Mouse (Mus musculus) right cerebral cortex, postnatal 14 days (tissue): ENCODE results near the gene Psmd1.
A peak's percentile ranks its signal among the peaks of the same experiment; 100 is the strongest.
"Not testable (repeated sequence)": the region's sequence is repeated elsewhere in the genome, so short reads cannot be mapped to it uniquely, and the experiment has no call there.

ENCODE experiments used
- DNase-seq: peaks from one replicate; pipeline ENCODE4 v3.0.0; 2022

Gene Psmd1

DNA sequence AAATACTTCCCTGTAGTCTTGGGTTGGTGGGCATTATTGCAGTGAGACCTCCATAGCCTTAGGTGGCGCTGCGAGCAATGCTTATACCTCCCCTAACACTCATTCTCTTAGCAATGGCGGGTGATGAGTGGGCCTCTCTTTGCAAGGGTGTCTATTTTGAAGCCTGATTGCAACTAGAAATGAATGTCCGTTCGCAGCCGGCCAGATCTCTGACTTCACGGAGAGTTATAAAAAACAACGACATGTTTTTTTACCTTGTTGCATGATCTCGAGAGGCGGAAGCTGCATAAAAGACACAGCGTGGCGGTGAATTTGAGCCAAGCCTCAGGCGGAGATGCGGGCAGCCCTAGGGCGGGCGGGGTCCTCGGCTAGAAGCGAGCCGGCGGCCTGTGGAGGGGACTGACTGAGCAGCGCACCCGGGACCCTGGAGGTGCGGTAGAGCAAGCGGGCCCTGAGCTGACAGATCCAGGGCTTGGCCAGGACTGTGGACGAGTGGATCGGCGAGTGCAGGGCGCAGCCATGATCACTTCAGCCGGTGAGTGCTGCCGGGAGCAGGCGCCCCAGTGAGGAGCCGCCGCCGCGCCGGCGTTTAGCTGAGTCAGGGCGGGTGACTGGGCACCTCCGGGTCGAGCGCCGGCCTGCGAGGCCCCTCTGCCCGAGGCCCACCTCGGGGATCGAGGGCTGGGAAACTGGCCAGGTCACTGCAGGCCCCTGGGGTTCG is at the start of gene Psmd1:
Psmd1 (plus strand) TSS at position 117 of the 721 bp plus-strand sequence.
- DNase-seq = peak; percentile 83

DNA sequence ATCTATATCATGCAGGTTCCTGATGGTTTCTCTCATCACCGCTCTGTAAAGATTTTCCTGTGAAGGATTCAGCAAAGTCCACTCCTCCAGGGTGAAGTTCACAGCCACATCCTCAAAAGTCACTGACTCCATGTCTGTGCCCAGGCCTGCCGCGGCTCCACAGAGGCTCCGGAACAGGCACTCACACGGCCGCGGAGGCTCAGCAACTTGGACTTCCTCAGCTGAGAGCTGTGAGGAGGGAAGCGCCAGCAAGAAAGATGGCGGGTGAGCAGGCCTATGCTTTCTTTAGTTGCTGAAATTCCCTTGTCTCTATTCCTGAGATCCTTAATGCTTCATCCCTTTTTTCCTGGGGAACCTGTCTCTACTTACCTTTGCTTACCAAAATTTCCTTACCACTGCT is 48.4 kb upstream of the Psmd1 start:
- not testable (repeated sequence) for DNase-seq

- no peak for DNase-seq
Measured at GRCm38 (mm10) chr1:86016516-86016915, 47.7 kb upstream of the Psmd1 start, which contains the start of gene Spata3. Spata3 (plus strand) TSS chr1:86016816.

DNA sequence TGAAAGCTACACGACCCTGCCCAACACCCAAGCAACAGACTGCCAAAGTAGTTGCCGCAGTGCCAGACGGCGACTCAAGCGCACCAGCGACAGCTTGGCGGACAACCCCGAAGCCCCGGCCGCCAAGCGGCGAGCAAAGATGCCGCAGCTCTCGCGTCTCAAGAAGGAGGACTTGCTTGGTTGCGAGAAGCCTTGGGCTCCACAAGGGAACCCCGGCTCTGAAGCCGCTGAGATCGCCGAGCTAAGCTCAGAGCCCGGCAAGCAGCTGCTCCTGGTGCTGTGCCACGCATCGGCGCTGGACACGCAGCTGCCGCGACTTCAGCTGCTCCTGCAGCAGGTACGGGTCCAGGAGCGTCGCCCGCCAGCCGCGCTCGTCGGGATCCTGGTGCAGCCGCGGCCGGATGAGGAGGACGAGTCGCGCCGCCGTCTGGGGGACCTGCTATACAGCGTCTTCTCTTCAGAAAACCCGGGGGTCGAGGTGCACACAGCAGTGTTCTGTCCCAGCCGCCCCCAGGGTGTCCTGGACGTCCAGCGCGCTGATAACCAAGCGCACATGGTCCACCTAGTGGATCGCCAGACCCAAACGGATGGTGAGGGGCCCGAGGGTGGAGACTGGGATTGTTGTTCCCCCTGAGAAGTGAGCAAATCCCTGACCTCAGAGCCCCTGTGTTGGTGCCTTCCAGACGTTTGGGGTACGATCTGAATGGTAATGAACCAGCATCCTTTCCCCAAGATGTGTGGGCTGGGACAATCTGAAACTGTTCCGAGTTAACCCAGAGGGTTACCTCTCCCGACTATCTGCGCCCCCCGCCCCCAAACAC is 45.7 kb upstream of the Psmd1 start:
- peak; percentile 74 for DNase-seq

GRCm38 (mm10) chr1:86021365-86021989 is 42.7 kb upstream of the Psmd1 start:
- DNase-seq = peak; percentile 38

DNA sequence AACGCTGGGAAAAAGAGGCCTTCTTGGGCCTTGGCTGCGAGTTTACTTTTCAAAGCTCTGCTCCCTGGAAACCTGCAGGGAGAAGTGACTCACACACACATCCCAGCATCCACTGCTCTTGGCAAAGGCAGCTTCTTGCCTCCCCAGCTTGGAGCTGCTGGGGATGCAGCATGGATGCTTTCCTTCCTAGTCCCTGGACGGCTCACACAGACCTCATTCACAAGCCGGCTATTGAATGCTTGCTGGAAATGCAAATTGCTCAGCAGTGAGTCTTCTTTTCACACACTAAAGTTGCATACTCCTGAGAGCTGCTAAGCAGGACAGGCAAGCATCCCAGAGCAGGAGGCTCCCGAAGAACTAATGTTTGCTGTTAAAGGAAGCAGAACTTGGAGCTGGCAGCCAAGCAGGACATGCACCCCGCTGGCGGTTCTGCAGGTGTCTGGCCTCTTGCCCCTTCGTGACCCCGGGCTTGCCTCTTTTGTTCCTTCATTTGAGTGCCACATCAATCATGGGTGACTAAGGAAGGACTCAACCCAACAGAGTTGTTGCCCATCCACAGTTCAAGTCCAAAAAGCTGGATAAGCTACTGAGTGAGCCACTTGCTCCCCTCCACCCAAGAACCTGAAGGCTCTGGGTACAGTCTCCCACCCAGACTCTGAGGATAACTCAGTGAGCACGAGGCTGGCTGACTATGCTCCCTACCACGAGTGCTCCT is 31.8 kb upstream of the Psmd1 start:
- peak; percentile 44 for DNase-seq

DNA sequence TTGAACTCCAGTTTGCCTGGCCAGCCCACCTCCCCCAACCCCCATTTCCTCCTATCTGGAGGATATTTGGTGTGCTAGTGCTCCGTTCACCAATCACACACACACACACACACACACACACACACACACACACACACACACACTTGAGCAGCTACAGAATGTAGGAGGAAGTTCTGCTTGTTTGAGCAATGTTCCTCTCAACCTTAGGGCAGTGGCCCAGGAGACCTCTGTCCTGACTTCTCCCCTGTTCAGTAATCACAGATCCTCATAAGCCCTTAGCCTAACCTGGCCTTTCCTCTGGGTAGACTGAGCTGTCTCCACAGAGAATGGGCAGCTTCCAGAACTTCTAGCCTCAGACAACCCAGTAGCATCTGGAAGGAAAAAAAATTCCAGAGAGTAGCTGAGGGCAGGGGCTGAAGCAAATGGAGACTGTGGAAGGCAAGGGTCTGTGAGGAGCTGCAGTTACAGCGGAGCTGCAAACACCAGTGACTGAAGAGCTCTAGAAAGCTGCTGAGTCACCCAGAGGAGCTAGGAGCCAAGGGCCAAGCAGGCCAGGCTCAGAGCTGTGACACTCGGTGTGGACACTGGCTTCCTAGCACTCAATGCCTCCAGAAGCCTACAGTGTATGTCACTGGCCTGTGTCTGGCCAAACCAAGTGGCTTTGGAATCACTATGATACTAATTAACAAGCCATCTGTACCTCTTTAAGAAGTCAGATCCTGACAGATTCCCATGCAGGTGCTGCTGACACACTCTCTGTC is 25.8 kb upstream of the Psmd1 start:
- no peak for DNase-seq

- DNase-seq = no peak
Measured at GRCm38 (mm10) chr1:86040131-86040530, 24.1 kb upstream of the Psmd1 start.

DNA sequence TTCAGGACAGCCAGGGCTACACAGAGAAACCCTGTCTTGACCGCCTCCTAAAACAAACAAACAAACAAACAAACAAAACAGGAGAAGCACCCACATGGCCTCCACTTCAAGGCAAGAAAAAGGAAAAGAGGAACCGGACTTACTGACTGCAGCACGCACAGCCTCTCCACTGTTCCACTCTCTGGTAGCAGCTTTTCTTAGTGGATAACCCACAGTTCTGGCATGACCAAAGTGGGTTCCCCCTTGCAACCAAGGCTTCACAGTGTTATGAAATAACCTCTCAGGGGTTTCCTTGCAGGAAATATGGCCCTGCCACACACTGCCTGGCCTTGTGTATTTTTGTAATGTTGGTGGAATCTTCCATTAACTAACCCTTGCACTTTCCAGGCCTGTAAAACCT is 23.4 kb upstream of the Psmd1 start:
- DNase-seq = no peak

- DNase-seq = no peak
Measured at GRCm38 (mm10) chr1:86045056-86045455, 19.1 kb upstream of the Psmd1 start.

DNA sequence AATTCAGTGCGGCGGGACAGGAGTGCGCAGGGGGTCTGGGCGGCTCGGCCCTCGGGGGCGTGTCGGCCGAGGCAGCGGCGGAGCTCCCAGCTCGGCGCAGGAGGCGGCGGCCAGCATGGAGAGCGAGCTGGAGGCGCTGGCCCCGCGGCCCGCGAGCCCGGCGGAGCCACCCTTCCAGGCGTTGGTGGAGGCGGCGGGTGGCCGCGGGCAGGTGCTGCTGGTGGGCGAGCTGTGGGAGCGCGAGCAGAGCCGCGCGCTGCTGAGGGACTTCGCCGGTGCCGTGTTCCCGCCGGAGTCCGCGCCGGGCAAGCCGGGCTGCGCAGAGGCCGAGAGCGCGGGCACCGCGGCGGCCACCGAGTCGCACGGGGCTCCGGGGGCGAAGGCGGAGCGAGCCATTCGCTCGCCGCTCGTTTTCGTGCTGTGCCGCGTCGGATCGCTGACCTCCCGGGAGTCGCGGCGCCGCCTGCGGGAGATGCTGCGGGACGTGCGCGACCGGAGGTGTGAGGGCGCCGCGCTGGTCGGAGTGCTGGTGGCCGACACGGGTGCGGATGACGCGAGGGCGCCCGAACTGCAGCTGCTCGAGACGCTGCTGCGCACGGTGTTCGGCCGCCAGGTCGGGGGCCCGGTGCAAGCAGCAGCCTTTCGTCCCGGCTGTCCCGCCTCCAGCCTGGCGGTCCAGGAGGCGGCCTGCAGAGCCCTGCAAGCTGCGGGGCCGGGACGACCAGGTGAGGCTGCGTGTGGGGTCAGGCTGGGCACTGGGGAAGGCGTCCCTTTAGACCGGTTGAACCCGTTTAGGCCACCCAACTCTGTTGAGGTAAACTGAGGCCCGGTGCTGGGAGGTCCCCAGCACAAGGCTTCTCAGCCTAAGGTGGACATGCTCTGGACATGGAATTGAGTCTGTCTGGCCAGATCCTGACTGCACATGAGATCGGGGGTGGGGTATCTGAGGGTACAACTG is 18.1 kb upstream of the Psmd1 start, which contains the start of gene 2810459M11Rik:
2810459M11Rik (plus strand) TSS at position 16 of the 958 bp plus-strand sequence.
- DNase-seq = peak; percentile 53

GRCm38 (mm10) chr1:86046833-86047563 is 17.2 kb upstream of the Psmd1 start:
- no peak for DNase-seq

- DNase-seq = no peak
Measured at GRCm38 (mm10) chr1:86048231-86048630, 16.0 kb upstream of the Psmd1 start.

DNA sequence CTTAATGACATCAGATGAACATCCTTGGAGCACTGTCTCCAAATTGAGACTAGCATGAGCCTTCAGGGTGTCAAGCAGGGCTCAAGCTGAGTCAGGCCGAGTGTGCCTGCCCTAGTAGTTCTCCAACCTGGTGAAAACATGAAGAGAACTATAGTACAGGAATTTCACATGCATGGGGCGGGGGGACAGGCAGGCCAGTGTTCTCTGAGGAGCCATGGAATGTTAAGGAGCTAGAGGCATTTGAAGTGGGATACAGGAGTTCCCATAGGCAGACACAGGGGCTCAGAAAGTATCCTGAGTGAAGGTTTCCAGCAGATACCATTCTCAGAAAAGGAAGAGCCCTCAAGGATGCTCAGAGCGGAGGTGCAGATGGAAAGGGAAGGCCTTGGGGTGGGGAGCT is 15.4 kb upstream of the Psmd1 start:
- DNase-seq = no peak

DNA sequence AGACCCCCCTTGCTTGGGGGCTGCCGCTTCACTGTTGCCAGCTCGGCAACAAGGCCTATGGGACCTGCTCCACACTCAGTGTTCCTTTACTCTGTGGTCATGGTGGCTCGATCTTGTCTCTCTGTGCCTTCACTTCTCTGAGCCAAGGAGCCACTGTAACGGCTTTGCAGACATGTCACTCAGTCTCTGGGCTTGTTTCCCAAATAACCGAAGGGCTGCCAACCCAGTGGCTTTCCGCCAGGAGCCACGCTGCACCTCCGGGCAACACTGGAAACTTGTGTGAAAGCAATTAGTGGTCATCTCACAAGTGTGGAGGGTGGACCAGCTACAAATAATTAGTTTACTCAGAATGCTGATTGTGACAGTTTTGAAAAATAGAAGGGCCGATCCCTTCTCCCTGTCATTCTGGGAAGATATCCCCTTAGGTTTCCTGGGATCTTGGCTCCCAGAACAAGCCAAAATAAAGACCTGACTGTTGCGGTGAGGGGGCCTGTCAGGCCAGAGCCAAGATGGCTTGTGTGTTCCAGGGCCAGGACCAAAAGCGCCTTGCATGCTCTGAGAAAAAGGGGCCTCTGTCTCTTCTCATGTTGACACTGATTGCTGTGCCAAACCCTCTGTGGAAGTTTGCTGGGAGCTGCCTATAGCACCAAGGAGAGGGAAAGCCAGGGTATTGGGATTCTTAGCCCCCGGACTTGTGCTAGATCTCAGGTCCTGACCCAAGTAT is 10.8 kb upstream of the Psmd1 start:
- peak; percentile 58 for DNase-seq

- no peak for DNase-seq
Measured at GRCm38 (mm10) chr1:86054943-86055342, 9.2 kb upstream of the Psmd1 start.

DNA sequence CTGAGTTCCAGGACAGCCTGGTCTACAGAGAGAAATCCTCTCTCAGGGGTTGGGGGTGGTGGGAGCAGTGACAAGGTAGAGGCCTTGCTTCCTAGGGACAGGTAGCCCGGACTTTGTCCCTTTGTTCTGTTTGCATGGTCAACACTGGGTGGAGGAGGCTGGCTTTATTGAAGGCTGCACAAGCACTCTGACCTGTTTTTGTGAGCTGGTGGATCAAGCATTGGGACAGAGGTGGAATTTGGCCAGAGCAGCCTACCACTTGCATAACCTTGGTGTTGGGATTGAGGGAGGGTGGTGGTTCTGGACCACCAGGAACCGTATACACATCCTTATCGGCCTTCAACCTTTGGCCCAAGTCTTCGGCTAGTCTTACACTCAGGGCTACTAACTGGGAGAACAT is 7.9 kb upstream of the Psmd1 start:
- no peak for DNase-seq

DNA sequence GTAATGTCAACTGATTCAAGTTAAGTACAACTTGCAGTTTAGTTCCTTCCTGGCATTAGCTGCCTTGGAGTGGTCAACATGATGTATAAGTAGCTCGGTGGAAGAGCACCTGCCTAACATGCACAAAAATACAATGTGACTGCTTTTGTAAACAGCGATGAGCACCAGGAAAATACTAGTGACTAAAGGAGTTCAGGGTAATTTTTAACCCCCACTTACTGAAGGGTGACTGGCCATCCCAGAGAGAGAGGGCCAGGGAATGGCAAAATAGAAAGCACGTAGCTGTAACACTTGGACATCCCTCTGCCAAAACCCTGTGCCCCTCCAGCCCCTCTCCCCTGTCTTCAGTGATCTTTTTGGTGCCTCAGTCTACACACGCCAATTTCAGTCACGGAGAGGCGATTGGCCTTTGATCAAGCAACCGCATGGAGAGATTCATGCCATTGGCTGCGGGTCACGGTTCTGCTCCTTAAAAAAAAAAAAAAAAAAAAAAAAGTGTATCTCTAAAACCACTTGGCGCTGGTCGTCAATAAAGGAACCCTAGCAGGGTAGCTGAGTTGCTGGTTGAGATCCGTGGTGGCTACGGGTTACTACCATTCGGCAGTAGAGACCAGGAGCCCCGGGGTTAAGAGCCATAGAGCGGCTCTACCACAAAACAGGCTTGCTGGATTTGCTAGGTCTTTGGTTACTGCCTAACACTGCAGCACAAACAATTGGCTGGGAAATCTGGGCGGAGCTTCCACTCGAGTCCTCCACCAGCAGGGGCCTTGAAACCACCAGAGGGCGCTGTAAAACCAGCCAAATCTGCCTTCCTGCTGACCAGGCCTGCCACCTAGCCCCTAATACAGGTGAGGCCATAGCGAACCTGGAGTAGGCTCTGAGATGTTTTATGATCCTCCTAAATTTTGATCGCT is 5.1 kb upstream of the Psmd1 start:
- DNase-seq = peak; percentile 94
